Mouse (Mus musculus) liver, embryonic 12.5 days (tissue): ENCODE results near the gene Mmp10. TPM values are rescaled to one million over a fixed set of nuclear protein-coding genes. Genes with fewer than 3 reads are reported as not detected.

Source experiments
- ATAC-seq: fragments of 200-750 bp; cut with Nextera tagmentation; 2 replicates; pipeline ENCODE4 v1.8.0; 2017; ENCODE audit warnings: moderate number of reproducible peaks, mild to moderate bottlenecking, moderate library complexity
- H3K27ac ChIP-seq: fragments of 300-500 bp; sonication (generic); 2 replicates; pipeline ENCODE4 v1.5.1; 2016; ENCODE audit warnings: mild to moderate bottlenecking
- H3K27me3 ChIP-seq: fragments of 300-500 bp; sonication (generic); replicated peaks from 2 replicates; pipeline ENCODE4 v1.6.1; 2016; ENCODE audit warnings: mild to moderate bottlenecking, moderate library complexity
- H3K36me3 ChIP-seq: fragments of 300-500 bp; sonication (generic); 2 replicates; pipeline ENCODE4 v1.6.1; 2016; ENCODE audit warnings: mild to moderate bottlenecking, moderate library complexity
- H3K4me1 ChIP-seq: fragments of 300-500 bp; sonication (generic); 2 replicates; pipeline ENCODE4 v1.6.1; 2016
- H3K4me2 ChIP-seq: fragments of 300-500 bp; sonication (generic); 2 replicates; pipeline ENCODE4 v1.6.1; 2016; ENCODE audit warnings: mild to moderate bottlenecking, moderate library complexity
- H3K4me3 ChIP-seq: fragments of 300-500 bp; sonication (generic); 2 replicates; pipeline ENCODE4 v1.5.1; 2016; ENCODE audit warnings: mild to moderate bottlenecking, moderate library complexity
- H3K9ac ChIP-seq: fragments of 300-500 bp; sonication (generic); 2 replicates; pipeline ENCODE4 v1.6.1; 2016; ENCODE audit warnings: mild to moderate bottlenecking, moderate library complexity
- H3K9me3 ChIP-seq: fragments of 300-500 bp; sonication (generic); replicated peaks from 2 replicates; pipeline ENCODE4 v1.6.1; 2016; ENCODE audit warnings: mild to moderate bottlenecking, moderate library complexity
- WGBS: fragments of 180-500 bp; shearing (Covaris S2); methylation state at CpG from one replicate; pipeline ENCODE4 v1.1.7; 2016; ENCODE audit not compliant: insufficient replicate concordance; 5-methylcytosine and 5-hydroxymethylcytosine counted together
- polyA plus RNA-seq: library from polyadenylated mRNA; unstranded; fragments of >200 nt; fragmentation: Nextera tagmentation; extraction: Ambion mirVana; gene quantifications from 2 replicates; pipeline ENCODE4 v1.2.1, GENCODE M21; 2016

The Mmp10 gene
- polyA plus RNA-seq, 1 experiment from 2014 or later: not detected

- no peak overlapping the region for H3K4me2 ChIP-seq
- H3K4me1 ChIP-seq: no peaks in the 10 kb centered on the region
- no peaks in the 10 kb centered on the region for H3K9me3 ChIP-seq
- no peaks in the 10 kb centered on the region for H3K27me3 ChIP-seq
- 71% methylated on average over 7 of the region's 7 CpGs for WGBS
- H3K27ac ChIP-seq: no peak overlapping the region
- H3K36me3 ChIP-seq: no peaks in the 10 kb centered on the region
- no peak overlapping the region for H3K4me3 ChIP-seq
- no peak for ATAC-seq
- H3K9ac ChIP-seq: no peak overlapping the region
Observed at GRCm38 (mm10) chr9:7545920-7546319, 43.8 kb downstream of the Mmp10 start.

GRCm38 (mm10) chr9:7551943-7552342 is 49.8 kb downstream of the Mmp10 start:
- no peaks in the 10 kb centered on the region for H3K9me3 ChIP-seq
- no peak overlapping the region for H3K9ac ChIP-seq
- H3K27ac ChIP-seq: no peak overlapping the region
- H3K4me3 ChIP-seq: no peak overlapping the region
- no peaks in the 10 kb centered on the region for H3K36me3 ChIP-seq
- H3K4me1 ChIP-seq: no peaks in the 10 kb centered on the region
- ATAC-seq: no peak
- H3K4me2 ChIP-seq: no peak overlapping the region
- no peaks in the 10 kb centered on the region for H3K27me3 ChIP-seq

- Histone ChIP-seq H3K27me3 (no peaks in the 10 kb centered on the region), H3K4me1 (no peaks in the 10 kb centered on the region), H3K9ac (no peak overlapping the region), H3K4me2 (no peak overlapping the region), H3K36me3 (no peaks in the 10 kb centered on the region), H3K4me3 (no peak overlapping the region), H3K27ac (no peak overlapping the region), H3K9me3 (no peaks in the 10 kb centered on the region)
- no peak for ATAC-seq
- 55% methylated on average over 3 of the region's 3 CpGs for WGBS
Observed at GRCm38 (mm10) chr9:7553536-7553935, 51.4 kb downstream of the Mmp10 start.

- Histone ChIP-seq H3K4me3 (no peak overlapping the region), H3K9me3 (no peaks in the 10 kb centered on the region), H3K4me2 (no peak overlapping the region), H3K36me3 (no peaks in the 10 kb centered on the region), H3K27me3 (no peaks in the 10 kb centered on the region), H3K4me1 (no peaks in the 10 kb centered on the region), H3K9ac (no peak overlapping the region), H3K27ac (no peak overlapping the region)
- 23% methylated on average over 3 of the region's 3 CpGs for WGBS
- ATAC-seq: no peak
Observed at GRCm38 (mm10) chr9:7554382-7554781, 52.2 kb downstream of the Mmp10 start.

GRCm38 (mm10) chr9:7558221-7559017 is 56.3 kb downstream of the Mmp10 start, which contains the start of gene Mmp8:
Gene Mmp8, plus strand, starts transcription at chr9:7558456.
- ATAC-seq: no peak
- no peaks in the 10 kb centered on the region for H3K9me3 ChIP-seq
- no peaks in the 10 kb centered on the region for H3K27me3 ChIP-seq
- H3K36me3 ChIP-seq: no peaks in the 10 kb centered on the region
- 53% methylated on average over 8 of the region's 8 CpGs for WGBS
- H3K9ac ChIP-seq: no peak within 1 kb of the TSS
- H3K4me3 ChIP-seq: no peak within 1 kb of the TSS
- no peak within 1 kb of the TSS for H3K4me2 ChIP-seq
- H3K27ac ChIP-seq: no peak within 1 kb of the TSS
- no peaks in the 10 kb centered on the region for H3K4me1 ChIP-seq

Other genes with a start within 250 kb of the Mmp10 start
- 0.06 TPM in 1 of 2 replicates, not detected in the other for gene Mmp13, start 229.8 kb upstream of the Mmp10 start, polyA plus RNA-seq
- gene Mmp12, start 158.0 kb upstream of the Mmp10 start, polyA plus RNA-seq: 0.23 TPM in 1 of 2 replicates, not detected in the other
- gene Mmp1b, start 114.3 kb upstream of the Mmp10 start, polyA plus RNA-seq: not detected in 2 replicates
- not detected in 2 replicates for gene Mmp3, start 56.5 kb upstream of the Mmp10 start, polyA plus RNA-seq
- 1.1 and 1.2 TPM in 2 replicates for gene Mmp8, start 56.1 kb downstream of the Mmp10 start, polyA plus RNA-seq
- gene Mmp27, start 69.0 kb downstream of the Mmp10 start, polyA plus RNA-seq: 0.06 TPM in 1 of 2 replicates, not detected in the other
- not detected in 2 replicates for gene Mmp20, start 125.9 kb downstream of the Mmp10 start, polyA plus RNA-seq
- gene Mmp7, start 189.7 kb downstream of the Mmp10 start, polyA plus RNA-seq: not detected in 2 replicates